Mouse (Mus musculus): ENCODE measurements around the gene Gm10073.
A peak's percentile ranks its signal among the peaks of the same experiment; 100 is the strongest.
"Not testable (repeated sequence)": the region's sequence is repeated elsewhere in the genome, so short reads cannot be mapped to it uniquely, and the experiment has no call there.

The Gm10073 gene

DNA sequence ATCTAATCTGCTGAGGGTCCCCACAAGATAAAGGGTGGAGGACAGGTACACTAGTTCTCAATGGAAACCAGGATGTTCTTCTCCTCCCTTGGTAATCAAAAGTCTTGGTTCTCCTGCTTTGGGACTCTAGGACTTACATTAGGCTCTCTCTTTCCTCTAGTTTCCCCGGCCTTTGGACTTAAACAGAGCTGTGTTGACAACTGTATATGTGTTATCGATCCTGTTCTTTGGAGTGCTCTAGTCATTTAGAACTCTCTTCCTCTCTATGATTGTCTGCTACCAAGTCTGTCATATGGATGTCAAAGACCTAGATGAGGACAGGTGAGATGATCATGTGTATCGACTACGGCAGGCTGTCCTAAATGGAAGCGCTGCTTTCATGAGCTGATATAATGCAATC, 23.8 kb upstream of the Gm10073 start:
- no peak for DNase-seq (ENCODE audit: low spot score)

DNA sequence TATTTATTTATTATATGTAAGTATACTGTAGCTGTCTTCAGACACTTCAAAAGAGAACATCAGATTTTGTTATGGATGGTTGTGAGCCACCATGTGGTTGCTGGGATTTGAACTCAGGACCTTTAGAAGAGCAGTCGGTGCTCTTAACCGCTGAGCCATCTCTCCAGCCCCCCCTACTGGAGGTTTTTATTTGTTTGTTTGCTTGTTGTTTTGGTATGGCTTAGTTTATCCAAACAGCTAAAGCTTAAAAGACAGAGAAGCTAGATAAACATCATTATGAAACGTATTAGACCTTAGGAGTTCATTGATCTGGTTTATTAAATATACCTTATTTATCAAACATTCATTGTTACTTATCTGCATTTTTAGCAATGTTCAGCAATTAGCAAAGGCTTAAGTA, 22.4 kb upstream of the Gm10073 start:
- DNase-seq (ENCODE audit: low spot score) = not testable (repeated sequence)

- no peak for DNase-seq (ENCODE audit: low spot score)
These were observed 19.2 kb upstream of the Gm10073 start for GRCm38 (mm10) chr8:106592458-106592857.

DNA sequence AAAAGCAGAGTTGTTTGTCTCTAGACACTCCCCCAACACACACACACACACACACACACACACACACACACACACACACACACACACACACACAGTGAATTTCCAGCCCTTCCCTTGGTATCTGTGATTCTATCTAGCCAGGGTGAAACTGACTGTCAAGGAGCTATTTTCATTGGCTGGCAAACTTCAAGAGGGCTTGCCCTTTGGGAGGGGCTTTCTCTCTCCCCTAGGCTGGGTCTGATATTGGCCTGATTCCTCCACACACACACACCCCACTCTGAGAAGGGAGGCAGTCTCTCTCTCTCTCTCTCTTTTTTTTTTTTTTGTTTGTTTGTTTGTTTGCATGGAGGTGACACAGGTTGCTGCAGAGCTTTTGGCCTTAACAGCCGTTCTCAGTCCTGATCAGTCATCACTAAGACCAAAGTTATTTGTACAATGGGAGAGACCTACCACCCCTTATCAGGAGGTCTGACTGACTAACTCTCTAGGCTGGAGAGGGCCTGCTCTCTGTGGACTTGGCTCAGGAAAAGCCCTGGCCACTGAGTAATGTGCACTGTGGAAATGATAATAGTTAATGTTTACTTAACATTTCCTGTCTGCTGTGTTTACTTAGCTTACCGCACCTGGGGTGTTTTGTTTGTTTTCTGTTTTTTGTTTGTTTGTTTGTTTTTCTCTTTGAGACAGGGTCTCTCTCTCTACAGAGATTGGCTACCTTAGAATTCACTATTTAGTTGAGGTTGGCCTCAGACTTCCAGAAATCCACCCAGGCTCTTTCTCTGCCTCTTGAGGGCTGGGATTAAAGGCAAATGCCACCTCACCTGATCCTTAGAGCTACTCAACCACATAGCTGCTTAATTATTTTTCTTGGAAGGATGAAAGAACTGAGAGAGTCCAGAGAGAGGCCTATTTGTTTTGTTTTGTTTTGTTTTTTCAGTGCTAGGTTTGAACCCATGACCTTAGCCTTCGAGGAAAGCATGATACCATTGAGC, 15.5 kb upstream of the Gm10073 start:
- no peak for DNase-seq (ENCODE audit: low spot score)

GRCm38 (mm10) chr8:106586896-106587295, 13.6 kb upstream of the Gm10073 start:
- no peak for DNase-seq (ENCODE audit: low spot score)

GRCm38 (mm10) chr8:106585671-106586037, 12.4 kb upstream of the Gm10073 start:
- no peak for DNase-seq (ENCODE audit: low spot score)

DNA sequence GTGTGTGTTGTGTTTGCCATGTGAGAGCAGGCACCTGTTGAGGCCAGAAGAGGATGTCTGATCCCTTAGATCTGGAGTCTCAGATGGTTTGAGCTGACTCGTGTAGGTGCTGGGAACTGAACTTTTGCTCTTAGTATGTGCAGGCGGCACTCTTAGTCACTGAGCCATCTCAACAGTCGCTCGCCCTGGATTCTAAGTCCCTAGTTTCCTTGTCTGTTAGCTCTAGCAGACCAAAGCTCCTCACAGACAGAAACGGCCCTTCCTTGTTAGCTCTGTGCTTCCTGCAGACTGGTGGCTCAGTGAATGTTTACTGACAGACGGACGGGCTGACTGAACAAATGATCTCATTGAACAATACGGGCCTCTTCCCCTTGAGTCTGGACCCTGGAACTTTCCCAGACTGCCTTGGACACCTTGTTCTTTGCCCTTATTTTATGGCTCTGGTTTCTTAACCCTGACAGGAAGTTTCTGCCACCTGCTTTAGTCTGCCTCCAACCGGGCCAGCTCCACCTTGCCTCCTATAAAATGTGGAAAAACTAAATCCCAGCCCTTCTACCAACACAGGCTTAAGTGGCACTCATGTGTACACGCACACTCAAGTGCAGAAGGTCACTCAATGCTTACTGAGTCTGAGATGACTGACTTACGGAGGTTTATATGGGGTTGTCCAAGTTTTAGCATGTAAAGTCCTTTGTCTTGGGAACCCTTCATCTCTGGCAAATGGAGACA, 11.8 kb upstream of the Gm10073 start:
- no peak for DNase-seq (ENCODE audit: low spot score)

DNA sequence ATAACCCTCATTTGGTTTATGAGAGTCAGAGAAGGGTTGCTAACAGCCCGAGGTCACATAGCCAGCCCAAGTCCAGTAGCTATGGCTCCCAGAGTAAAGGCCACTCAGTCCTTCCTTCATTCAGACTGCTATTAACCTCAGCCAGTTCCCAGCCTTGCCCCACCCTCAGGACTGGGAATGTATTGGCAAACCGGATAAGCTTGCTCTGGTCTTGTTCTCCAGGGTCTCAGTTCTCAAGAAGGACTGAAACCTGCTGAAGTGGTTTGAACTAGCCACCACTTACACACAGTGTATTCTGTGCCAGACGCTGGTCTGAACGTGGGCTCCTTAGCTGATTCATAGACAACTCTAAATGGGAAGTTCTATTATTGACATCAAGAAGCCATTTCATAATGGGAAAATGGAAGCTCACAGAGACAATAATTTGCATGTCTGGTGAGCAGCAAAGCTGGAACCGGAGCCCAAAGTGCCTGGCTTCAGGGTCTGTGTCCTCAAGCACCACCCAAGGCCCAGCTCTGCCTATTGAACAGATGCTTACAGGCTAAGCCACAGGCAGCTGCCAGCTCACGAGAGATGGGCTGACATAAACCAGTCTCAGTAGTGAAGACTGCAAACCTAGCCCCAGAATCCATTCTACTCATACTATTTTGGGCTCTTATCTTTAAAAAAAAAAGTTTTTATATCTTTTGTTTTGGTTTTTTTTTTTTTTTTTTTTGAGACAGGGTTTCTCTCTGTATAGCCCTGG, 8.3 kb upstream of the Gm10073 start:
- no peak for DNase-seq (ENCODE audit: low spot score)

- no peak for DNase-seq (ENCODE audit: low spot score)
These were observed 6.2 kb upstream of the Gm10073 start for GRCm38 (mm10) chr8:106579510-106579909.

DNA sequence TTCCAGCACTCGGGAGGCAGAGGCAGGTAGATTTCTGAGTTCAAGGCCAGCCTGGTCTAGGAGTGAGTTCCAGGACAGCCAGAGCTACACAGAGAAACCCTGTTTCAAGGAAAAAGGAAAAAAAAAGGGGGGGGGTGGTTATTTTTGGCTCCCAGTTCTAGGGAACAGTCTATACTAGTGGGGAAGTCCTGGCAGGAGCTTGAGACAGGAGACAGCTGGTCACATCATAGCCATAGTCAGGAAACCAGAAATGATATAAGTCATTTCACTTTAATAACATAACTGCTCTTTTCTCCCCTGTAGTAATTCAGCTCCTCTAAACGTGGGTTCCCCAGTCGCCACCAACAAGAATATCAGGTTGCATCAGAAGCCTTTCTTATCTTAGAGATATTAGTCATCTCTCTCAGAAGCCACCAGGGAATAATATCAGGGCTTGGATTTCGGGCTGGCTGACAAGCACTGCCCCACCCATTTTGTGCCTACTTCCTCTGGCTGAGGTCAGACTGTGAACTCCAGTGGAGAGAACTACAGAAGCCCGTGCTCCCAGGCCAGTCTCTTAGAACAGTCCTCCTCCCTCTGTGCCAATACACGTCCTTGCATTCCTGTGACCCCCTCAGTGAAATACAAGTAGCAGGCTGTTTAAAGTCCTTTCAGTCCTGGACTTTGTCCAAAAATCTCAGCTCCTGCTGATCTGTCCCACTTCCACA, 3.7 kb upstream of the Gm10073 start:
- DNase-seq (ENCODE audit: low spot score) = no peak

GRCm38 (mm10) chr8:106574283-106574682, 1.0 kb upstream of the Gm10073 start:
- DNase-seq (ENCODE audit: low spot score) = no peak

DNA sequence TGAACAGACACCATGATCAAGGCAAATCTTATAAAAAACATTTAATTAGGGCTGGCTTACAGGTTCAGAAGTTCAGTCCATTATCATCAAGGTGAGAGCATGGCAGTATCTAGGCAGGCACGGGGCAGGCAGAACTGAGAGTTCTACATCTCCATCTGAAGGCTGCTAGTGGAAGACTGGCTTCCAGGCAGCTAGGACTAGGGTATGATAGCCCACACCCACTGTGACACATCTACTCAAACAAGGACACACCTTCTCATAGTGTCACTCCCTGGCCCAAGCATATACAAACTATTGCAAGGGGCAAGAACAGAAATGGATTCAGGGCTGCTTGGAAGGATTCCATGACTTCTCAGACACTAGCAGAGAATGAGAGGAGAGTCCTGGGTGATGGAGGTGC, 1.1 kb downstream of the Gm10073 start:
- not testable (repeated sequence) for DNase-seq (ENCODE audit: low spot score)

DNA sequence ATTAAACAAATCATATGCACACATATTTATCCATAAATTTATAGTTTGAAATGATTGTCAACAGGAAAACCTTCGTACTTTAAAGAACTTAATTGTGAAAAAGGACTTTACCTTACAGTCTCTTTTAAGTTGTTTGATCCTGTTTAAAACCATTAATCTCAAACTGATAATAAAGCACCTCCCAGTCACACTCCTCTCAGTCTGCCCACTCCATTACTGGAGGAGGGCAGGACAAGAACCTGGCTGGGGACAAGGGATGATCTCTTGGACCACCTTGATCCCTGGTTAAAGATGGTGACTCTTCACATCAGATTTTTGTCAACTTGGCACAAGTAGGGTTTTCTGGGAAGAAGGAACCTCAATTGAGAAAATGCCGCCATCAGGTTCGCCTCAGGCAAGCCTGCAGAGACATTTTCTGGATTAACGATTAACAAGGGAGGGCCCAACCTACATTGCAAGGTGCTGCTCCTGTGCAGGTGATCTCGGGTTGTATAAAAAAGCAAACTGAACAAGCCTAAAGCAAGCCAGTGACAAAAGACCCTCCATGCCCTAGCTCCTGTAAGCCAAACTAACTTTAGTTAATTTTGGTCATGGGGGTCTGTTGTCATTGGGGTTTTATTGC, 1.6 kb downstream of the Gm10073 start:
- DNase-seq (ENCODE audit: low spot score) = no peak

GRCm38 (mm10) chr8:106570386-106570785, 2.9 kb downstream of the Gm10073 start:
- no peak for DNase-seq (ENCODE audit: low spot score)

DNA sequence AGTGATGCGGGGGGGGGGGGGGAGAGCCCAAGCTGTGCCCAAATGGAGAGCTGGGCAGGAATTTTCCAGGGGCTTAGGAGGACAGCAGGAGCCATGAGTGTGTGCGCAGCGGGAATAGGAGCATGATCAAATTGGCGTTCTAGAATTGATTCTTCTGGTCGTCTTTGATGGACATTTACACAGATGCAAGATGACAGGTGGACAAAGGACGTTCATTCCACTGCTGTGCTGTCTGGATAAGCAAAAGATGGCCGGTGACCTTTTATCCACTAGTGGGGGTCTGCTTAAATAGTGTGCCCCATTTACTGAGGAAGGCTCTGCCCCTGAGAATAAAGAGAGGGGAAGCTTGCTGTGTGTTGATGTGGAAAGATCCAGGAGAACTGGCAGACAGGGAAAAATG, 4.3 kb downstream of the Gm10073 start:
- DNase-seq (ENCODE audit: low spot score) = no peak

- no peak for DNase-seq (ENCODE audit: low spot score)
These were observed 9.5 kb downstream of the Gm10073 start for GRCm38 (mm10) chr8:106563691-106564182.

- DNase-seq (ENCODE audit: low spot score) = no peak
These were observed 12.0 kb downstream of the Gm10073 start for GRCm38 (mm10) chr8:106561097-106561865.

DNA sequence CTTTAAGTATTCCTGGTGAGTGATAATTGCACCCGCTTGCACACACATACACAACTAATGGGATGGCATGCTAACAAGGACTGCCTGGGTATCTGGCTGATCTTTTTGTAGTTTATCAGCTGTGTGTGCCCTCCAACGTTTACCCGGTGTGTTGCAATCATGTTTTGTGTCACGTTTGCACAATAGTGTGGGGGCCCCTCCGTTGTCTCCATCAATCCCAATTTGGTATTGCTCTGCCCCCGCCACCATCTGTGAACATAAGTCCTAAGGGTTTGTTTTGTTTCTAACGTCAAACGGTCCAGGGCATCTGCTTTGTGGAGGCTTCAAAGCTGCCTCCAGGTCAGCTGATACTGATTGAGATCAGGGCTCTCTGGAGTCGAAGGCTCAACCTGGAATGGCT, 13.4 kb downstream of the Gm10073 start:
- peak; percentile 21 for DNase-seq (ENCODE audit: low spot score)

GRCm38 (mm10) chr8:106556068-106556645, 17.1 kb downstream of the Gm10073 start:
- DNase-seq (ENCODE audit: low spot score) = no peak

GRCm38 (mm10) chr8:106554011-106554410, 19.2 kb downstream of the Gm10073 start:
- no peak for DNase-seq (ENCODE audit: low spot score)
